Mouse (Mus musculus): ENCODE data around the gene Cby1. TPM values are rescaled to one million over a fixed set of nuclear protein-coding genes. Genes with fewer than 3 reads are reported as not detected.
A peak's percentile ranks its signal among the peaks of the same experiment; 100 is the strongest.

Cby1 gene
- 10 to 100 TPM; 22.9 to 25.9 TPM for total RNA-seq (2021)

- intact Hi-C loops (cut with DNase I) = loop anchor here (5.0 kb wide), 1 partner anchor 69 kb away; no protein-coding TSS in a partner anchor
- DNase-seq (ENCODE audit: low spot score) = peak; percentile 91
Measured at GRCm38 (mm10) chr15:79658531-79659375, at the start of gene Cby1, which contains the start of gene Fam227a. Gene Cby1 (plus strand): TSS chr15:79659199. Gene Fam227a (minus strand): TSS chr15:79658956.

- intact Hi-C loops (cut with DNase I) = loop anchor here (10.0 kb wide), 1 partner anchor 384 kb away; the partner anchor contains the start of genes Gm49486 and Pick1
- DNase-seq (ENCODE audit: low spot score) = no peak
Measured at GRCm38 (mm10) chr15:79609226-79609625, 49.8 kb upstream of the Cby1 start.

DNA sequence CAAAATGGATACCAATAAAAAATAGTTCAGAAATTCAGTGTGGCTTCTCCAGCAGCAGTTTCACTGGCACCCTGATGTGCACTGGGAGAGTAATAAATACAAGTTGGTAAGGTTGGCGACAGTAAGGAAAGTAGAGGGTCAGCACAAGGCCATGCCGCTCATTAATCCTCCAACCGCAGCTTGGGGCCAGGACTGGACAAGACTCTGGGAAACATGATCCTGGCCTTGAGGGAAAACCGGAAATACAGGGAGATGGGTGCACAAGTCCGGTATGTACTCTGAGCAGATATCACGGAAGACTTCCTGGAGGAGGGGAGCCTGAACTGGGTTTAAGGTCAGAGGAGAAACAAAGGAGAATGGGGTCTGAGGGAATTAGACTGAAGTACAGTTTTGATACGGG is 43.5 kb upstream of the Cby1 start:
- intact Hi-C loops (cut with DNase I) = no loop called here
- no peak for DNase-seq (ENCODE audit: low spot score)

GRCm38 (mm10) chr15:79616729-79617128 is 42.3 kb upstream of the Cby1 start:
- no peak for DNase-seq (ENCODE audit: low spot score)
- intact Hi-C loops (cut with DNase I) = no loop called here

GRCm38 (mm10) chr15:79617135-79617534 is 41.9 kb upstream of the Cby1 start:
- intact Hi-C loops (cut with DNase I) = no loop called here
- DNase-seq (ENCODE audit: low spot score) = no peak

DNA sequence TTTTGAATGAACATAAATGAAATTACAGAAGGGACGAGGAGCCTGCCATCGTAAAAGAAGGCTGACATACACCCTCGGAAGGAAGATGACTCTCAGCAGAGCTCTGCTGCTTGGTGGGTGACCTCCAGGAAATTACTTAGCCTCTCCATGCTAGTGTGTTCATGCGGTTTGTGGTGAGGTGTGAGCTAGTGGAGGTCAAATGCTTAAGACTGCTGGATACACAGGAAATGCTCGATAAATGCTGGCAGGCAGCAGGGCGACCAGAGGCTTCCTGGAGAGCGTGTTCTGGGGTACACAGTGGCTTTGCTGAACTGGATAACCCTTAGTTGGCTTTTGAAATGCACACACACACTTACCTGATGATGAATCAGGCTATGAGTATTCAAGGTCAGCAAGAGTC is 40.5 kb upstream of the Cby1 start:
- no peak for DNase-seq (ENCODE audit: low spot score)
- intact Hi-C loops (cut with DNase I) = no loop called here

DNA sequence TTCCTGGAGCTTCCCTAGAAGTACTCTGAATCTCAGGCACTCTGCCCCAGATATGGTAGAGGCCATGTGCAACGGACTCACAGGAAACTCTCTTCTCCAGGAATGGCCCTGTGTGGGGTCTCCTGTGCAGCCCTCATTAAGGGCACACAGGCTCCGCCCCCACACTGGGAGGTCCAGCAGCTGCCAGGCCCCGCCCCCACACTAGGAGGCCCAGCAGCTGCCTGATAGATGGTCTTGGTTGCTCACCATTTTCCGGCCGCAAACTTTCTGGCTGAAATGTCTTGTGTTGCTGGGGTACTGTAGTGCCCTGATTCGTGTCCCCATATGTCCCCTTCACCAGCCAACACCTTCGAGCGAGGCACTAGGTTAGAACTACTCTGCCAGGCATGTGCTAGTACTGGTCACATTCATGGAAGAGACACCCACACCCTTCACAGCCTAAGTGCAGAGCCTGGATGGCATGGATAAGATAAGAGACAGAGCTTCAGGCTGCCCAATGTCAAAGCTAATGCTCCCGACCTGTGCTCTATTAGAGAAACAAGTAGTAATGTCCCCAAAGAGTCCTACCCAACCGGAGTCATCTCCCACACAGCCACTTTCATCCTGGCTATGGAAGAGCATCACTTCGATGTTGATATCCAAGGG is 39.1 kb upstream of the Cby1 start:
- no peak for DNase-seq (ENCODE audit: low spot score)
- intact Hi-C loops (cut with DNase I) = no loop called here

DNA sequence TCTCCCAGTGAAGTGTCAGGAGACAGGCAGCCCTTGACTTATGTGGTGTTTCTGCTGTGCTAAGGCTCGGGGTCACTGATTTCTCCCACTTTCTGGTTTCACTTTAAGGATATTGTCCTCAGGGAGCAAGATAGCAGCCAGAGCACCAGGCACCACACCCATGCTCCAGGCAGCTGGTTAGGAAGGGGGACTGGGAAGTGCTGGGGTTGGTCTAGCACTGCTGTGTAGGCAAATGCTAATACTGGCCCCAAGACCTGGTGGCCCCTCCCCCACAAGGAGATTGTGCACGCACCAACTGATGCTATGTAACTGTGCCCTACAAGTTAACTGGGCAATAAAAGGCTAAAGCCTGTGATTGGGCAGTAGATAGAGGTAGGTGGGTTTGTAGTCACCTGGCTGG is 28.5 kb upstream of the Cby1 start:
- intact Hi-C loops (cut with DNase I) = no loop called here

DNA sequence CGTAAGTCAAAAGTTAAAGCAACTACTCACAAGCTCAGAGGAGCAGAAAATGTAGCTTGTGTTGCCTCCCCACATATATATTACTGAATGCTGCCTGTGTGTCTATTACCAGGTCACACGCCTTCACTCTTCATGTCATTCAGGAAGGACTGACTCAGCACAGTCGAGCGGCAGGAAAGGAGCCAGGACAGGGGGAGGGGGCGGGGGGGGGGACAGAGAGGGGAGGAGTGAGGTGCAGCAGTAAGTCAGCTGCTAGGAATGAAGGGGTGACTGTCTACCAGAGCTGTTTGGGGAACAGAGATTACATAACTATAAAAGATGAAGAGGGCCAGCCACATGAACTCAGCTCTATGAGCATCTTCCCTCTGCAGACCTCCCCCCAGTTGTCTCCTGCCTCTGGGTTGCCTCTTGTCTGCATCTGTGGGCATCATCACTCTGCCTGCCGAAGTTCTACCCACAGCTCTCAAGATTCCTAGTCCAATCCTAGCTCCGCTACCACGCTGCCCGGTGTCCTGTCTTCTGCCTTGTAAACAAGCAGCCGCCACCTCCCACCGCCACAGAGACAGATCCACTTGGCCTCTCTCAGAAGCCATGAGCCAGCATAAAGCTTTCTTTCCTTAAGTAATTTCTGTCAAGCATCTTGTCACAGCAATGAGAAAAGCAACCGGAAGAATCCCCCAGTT is 17.7 kb upstream of the Cby1 start:
- no peak for DNase-seq (ENCODE audit: low spot score)
- intact Hi-C loops (cut with DNase I) = no loop called here

More for the DNA sequence above, 28.5 kb upstream of the Cby1 start:
- DNase-seq (ENCODE audit: low spot score) = no peak

GRCm38 (mm10) chr15:79645483-79645882 is 13.5 kb upstream of the Cby1 start:
- intact Hi-C loops (cut with DNase I) = no loop called here

DNA sequence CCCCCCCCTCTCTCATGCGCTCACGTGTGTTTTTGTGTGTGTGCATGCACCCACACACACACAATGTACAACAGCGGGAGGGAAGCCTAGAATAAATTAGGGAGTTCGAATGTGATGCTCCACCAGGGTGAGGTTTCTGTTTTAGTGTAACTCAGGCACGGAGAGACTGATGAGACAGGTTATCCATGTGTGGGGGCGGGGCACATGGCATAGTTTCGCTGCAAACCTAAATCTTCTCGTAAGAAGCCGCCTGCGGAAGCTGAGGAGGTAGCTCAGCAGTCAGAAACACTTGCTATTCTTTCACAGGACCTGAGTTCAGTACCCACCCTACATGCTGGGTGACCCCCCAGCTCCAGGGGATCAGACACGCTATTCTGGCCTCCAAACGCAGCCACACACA is 10.9 kb upstream of the Cby1 start:
- no peak for DNase-seq (ENCODE audit: low spot score)
- intact Hi-C loops (cut with DNase I) = no loop called here

More at GRCm38 (mm10) chr15:79645483-79645882, 13.5 kb upstream of the Cby1 start:
- no peak for DNase-seq (ENCODE audit: low spot score)

DNA sequence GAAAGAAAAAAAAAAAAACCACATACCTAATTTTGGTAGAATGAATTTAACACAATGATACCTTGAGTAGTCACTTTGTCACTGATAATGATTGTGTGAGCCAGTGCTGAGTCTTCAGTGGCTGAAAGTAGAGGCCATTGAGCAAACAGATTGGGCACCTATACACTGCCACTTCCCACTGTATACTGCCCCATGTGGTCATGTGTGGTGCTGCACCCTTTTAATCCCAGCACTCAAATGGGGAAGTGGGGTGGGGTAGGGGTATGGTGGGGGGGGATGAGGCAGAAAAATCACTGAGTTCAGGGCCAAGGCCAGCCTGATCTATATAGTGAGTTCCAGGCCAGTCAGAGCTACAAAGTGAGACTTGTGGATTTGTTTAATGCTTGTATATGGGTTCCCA is 8.4 kb upstream of the Cby1 start:
- no peak for DNase-seq (ENCODE audit: low spot score)
- intact Hi-C loops (cut with DNase I) = no loop called here

- intact Hi-C loops (cut with DNase I) = no loop called here
Measured at GRCm38 (mm10) chr15:79651481-79651880, 7.5 kb upstream of the Cby1 start.

DNA sequence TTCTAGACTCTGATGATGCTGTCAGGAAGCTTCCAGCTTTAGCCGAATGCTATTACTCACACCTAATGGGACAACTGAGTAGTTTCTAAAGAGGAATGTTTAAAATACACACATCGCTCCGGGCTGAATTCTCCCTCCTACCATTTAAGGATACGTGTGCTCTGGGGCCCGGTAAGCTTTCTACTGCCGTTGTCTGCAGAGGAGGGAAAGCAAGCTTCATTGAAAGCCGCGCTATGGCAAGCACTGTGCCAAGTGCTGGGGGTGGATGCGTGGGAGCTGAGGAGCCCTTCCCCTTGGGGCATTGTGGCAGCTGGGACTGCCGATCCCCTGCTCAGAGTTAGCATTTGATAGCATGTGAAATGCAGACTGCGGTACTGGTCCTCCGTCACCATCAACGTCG is 2.5 kb upstream of the Cby1 start:
- intact Hi-C loops (cut with DNase I) = loop anchor here (5.0 kb wide), 1 partner anchor 71 kb away; no protein-coding TSS in a partner anchor
- DNase-seq (ENCODE audit: low spot score) = no peak

More at GRCm38 (mm10) chr15:79651481-79651880, 7.5 kb upstream of the Cby1 start:
- no peak for DNase-seq (ENCODE audit: low spot score)

GRCm38 (mm10) chr15:79657837-79658530 is 1.0 kb upstream of the Cby1 start:
- intact Hi-C loops (cut with DNase I) = loop anchor here (5.0 kb wide), 1 partner anchor 69 kb away; no protein-coding TSS in a partner anchor
- peak; percentile 54 for DNase-seq (ENCODE audit: low spot score)

- no peak for DNase-seq (ENCODE audit: low spot score)
- intact Hi-C loops (cut with DNase I) = no loop called here
Measured at GRCm38 (mm10) chr15:79661852-79662251, 2.9 kb downstream of the Cby1 start.

DNA sequence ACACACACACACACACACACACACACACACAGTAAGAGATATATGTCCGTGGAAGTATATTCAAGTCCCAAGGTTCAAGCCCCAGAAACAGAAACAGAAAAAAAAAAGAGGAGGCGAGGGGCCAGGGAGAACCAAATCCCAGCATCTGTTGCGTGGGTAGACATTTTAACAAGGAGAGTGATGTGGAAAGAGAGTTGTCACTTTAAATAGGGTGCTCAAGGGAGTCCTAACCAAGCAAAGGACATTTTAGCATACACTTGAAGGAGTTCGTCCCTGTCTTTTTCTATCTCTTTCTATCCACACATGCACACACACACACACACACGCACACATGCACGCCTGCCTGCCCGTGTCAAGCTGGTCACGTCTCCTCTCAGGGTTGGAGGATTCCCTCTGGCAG is 5.7 kb downstream of the Cby1 start:
- DNase-seq (ENCODE audit: low spot score) = no peak
- intact Hi-C loops (cut with DNase I) = no loop called here

GRCm38 (mm10) chr15:79669195-79669594 is 10.2 kb downstream of the Cby1 start:
- no peak for DNase-seq (ENCODE audit: low spot score)
- intact Hi-C loops (cut with DNase I) = no loop called here

- DNase-seq (ENCODE audit: low spot score) = peak; percentile 80
- intact Hi-C loops (cut with DNase I) = no loop called here
Measured at GRCm38 (mm10) chr15:79670249-79670971, 11.4 kb downstream of the Cby1 start, which contains the start of gene Tomm22. Gene Tomm22 (plus strand): TSS chr15:79670861.

All from heart, postnatal 25 days (tissue).